Mouse (Mus musculus): Measurements from ENCODE around the gene Efhc1. TPM values are rescaled to one million over a fixed set of nuclear protein-coding genes. Genes with fewer than 3 reads are reported as not detected.
A peak's percentile ranks its signal among the peaks of the same experiment; 100 is the strongest.

Gene Efhc1
- polyA plus RNA-seq, 1 experiment from 2014 or later: 2.0 TPM

DNA sequence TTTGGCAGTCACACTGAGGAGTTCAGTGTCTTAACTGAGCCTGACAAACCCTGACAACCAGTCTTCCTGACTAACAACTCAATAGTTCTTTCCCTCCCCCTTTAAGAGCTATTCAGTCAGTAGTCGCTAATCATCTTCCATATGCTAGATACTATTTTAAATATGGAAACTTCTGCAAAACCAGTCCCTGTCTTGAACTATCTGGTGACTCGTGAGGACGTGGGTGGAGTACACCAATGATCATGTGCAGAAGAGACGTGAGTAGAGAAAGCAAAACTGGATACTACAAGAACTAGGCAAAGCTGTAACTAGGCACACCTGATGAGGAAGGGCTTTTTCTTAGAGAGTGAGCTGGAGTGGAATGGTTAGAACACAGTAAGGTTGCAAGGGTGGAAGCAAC is 25.5 kb upstream of the Efhc1 start:
- Histone ChIP-seq H3K9me3 (replicated peaks; ENCODE audit: low read length) (no peaks in the 10 kb centered on the region), H3K36me3 (ENCODE audit: insufficient read depth, low read length) (no peaks in the 10 kb centered on the region), H3K4me2 (ENCODE audit: low read length) (no peak overlapping the region), H3K27me3 (ENCODE audit: insufficient read depth, low read length) (no peaks in the 10 kb centered on the region), H3K27ac (no peak overlapping the region), H3K9ac (ENCODE audit: low read depth, low read length) (no peak overlapping the region), H3K4me3 (replicated peaks; ENCODE audit: low read depth, low read length) (no peak overlapping the region), H3K4me1 (replicated peaks; ENCODE audit: insufficient read depth, low read length) (no peaks in the 10 kb centered on the region)
- TF ChIP-seq CTCF (IDR thresholded peaks at IDR 0.05; ENCODE audit: low read depth): no peak
- no peak for DNase-seq (ENCODE audit: low spot score)
- 91% methylated on average over 4 of the region's 4 CpGs for WGBS
- ATAC-seq (replicated peaks; ENCODE audit: low FRiP score, low read depth): no peak

DNA sequence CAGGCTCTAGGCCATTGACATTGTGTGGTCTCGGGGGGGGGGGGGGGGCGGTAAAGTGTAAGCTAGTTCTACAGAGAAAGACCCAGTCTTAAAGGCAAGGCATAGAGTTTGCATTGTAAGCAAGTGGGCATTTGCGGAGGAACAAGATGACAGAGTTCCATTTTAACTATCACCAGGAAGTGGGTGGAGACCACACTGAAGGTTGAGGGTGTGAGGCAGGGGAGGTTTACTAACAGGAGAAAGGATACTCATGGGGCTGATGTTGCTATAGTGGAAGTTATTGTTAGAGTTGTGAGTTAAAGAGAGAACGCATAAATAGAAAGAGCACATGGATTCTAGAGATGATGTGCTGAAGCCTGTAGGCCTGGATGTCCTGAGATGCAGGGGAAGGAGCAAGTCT is 25.1 kb upstream of the Efhc1 start:
- H3K27me3 ChIP-seq (ENCODE audit: insufficient read depth, low read length): no peaks in the 10 kb centered on the region
- H3K27ac ChIP-seq: no peak overlapping the region
- TF ChIP-seq CTCF (IDR thresholded peaks at IDR 0.05; ENCODE audit: low read depth): no peak
- H3K36me3 ChIP-seq (ENCODE audit: insufficient read depth, low read length): no peaks in the 10 kb centered on the region
- no peak for DNase-seq (ENCODE audit: low spot score)
- H3K4me2 ChIP-seq (ENCODE audit: low read length): no peak overlapping the region
- ATAC-seq (replicated peaks; ENCODE audit: low FRiP score, low read depth): no peak
- 93% methylated on average over 3 of the region's 4 CpGs for WGBS
- no peak overlapping the region for H3K9ac ChIP-seq (ENCODE audit: low read depth, low read length)
- no peaks in the 10 kb centered on the region for H3K4me1 ChIP-seq (replicated peaks; ENCODE audit: insufficient read depth, low read length)
- H3K4me3 ChIP-seq (replicated peaks; ENCODE audit: low read depth, low read length): no peak overlapping the region
- H3K9me3 ChIP-seq (replicated peaks; ENCODE audit: low read length): no peaks in the 10 kb centered on the region

DNA sequence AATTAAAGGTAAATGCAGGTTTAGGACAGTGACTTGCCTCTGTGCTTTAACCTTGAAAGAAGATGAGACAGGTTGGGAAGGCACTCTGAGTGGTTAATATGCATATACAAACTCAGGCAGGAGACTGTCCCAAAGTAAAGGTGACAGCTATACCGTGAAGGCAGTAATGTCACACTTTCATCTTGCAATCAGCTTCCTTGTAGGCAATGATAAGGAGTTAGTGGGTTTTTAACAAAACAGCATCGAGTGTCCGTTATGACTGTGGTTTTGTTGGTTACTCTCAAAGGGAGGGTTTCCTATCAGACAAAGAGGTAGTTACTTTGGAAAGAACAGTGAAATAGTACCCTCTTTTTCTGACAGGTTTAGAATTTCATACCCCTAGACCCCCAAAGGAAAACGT is 22.9 kb upstream of the Efhc1 start:
- WGBS: 29% methylated on average over 4 of the region's 4 CpGs

DNA sequence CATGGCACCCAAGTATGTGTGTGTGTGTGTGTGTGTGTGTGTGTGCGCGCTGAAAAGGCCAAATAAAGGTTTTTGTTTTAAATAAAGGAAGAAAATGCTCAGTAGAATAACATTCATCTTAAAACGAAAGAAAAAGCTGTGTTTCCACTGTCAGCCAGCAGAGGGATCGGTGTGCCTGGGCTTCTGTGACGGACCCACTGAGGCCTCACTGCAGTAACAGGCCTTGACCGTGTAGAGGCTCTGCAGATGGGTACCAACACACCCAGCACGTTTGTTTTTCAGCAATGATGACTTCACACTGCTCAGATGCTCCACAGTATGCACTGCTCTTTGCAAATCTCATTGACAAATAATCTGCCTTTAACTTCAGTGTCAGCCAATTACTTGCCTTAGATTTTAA is 18.0 kb upstream of the Efhc1 start:
- no peaks in the 10 kb centered on the region for H3K27me3 ChIP-seq (ENCODE audit: insufficient read depth, low read length)
- WGBS: 20% methylated on average over 7 of the region's 7 CpGs
- no peak overlapping the region for H3K9ac ChIP-seq (ENCODE audit: low read depth, low read length)
- H3K4me3 ChIP-seq (replicated peaks; ENCODE audit: low read depth, low read length): no peak overlapping the region
- TF ChIP-seq CTCF (IDR thresholded peaks at IDR 0.05; ENCODE audit: low read depth): peak; percentile 84
- H3K9me3 ChIP-seq (replicated peaks; ENCODE audit: low read length): no peaks in the 10 kb centered on the region
- DNase-seq (ENCODE audit: low spot score) (peak; percentile 81), ATAC-seq (replicated peaks; ENCODE audit: low FRiP score, low read depth) (peak; percentile 84; the same call in 1 of the 2 replicates)
- no peaks in the 10 kb centered on the region for H3K4me1 ChIP-seq (replicated peaks; ENCODE audit: insufficient read depth, low read length)
- H3K4me2 ChIP-seq (ENCODE audit: low read length): no peak overlapping the region
- H3K27ac ChIP-seq: no peak overlapping the region
- H3K36me3 ChIP-seq (ENCODE audit: insufficient read depth, low read length): no peaks in the 10 kb centered on the region

More for the DNA sequence above, 22.9 kb upstream of the Efhc1 start:
- H3K4me2 ChIP-seq (ENCODE audit: low read length): no peak overlapping the region
- no peak overlapping the region for H3K9ac ChIP-seq (ENCODE audit: low read depth, low read length)
- TF ChIP-seq CTCF (IDR thresholded peaks at IDR 0.05; ENCODE audit: low read depth): no peak
- no peak overlapping the region for H3K4me3 ChIP-seq (replicated peaks; ENCODE audit: low read depth, low read length)
- no peaks in the 10 kb centered on the region for H3K27me3 ChIP-seq (ENCODE audit: insufficient read depth, low read length)
- no peaks in the 10 kb centered on the region for H3K4me1 ChIP-seq (replicated peaks; ENCODE audit: insufficient read depth, low read length)
- H3K9me3 ChIP-seq (replicated peaks; ENCODE audit: low read length): no peaks in the 10 kb centered on the region
- H3K27ac ChIP-seq: no peak overlapping the region
- no peak for ATAC-seq (replicated peaks; ENCODE audit: low FRiP score, low read depth)
- DNase-seq (ENCODE audit: low spot score): no peak
- no peaks in the 10 kb centered on the region for H3K36me3 ChIP-seq (ENCODE audit: insufficient read depth, low read length)

DNA sequence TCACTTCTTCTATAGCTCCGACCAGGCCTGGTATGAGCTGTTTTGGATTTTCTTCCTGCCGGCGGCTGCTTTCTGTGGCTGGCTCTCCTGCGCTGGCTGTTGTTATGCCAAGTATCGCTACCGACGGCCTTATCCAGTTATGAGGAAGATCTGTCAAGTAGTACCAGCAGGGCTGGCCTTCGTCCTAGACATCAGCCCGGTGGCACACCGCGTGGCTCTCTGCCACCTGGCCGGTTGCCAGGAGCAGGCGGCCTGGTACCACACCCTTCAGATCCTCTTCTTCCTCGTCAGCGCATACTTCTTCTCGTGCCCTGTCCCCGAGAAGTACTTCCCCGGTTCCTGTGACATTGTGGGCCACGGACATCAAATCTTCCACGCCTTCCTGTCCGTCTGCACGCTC is 16.3 kb upstream of the Efhc1 start:
- no peak for ATAC-seq (replicated peaks; ENCODE audit: low FRiP score, low read depth)
- TF ChIP-seq CTCF (IDR thresholded peaks at IDR 0.05; ENCODE audit: low read depth): no peak

DNA sequence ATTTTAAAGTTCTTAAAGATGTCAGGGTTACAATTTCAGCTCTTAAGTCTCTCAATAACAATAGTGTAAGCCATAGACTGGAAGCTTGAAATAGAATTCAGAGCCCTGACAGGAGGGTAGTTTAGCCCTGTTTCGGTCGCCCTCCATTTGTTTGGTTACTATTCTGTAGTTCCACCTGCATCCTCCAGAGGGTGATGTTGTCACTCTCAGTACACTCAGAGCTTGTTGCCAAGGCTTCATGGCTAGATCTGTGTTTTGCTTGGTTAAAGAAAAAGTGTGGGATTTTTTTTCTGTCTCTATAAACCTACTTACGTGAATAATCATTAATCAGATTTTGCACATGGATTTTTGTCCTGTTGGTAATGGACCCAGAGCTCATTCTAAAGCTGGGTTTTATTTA is 12.4 kb upstream of the Efhc1 start:
- WGBS: 27% methylated on average over 3 of the region's 3 CpGs
- peak; percentile 87 for DNase-seq (ENCODE audit: low spot score)
- H3K4me3 ChIP-seq (replicated peaks; ENCODE audit: low read depth, low read length): no peak overlapping the region
- H3K9me3 ChIP-seq (replicated peaks; ENCODE audit: low read length): no peaks in the 10 kb centered on the region
- H3K9ac ChIP-seq (ENCODE audit: low read depth, low read length): no peak overlapping the region
- no peaks in the 10 kb centered on the region for H3K36me3 ChIP-seq (ENCODE audit: insufficient read depth, low read length)
- no peaks in the 10 kb centered on the region for H3K27me3 ChIP-seq (ENCODE audit: insufficient read depth, low read length)
- no peak for ATAC-seq (replicated peaks; ENCODE audit: low FRiP score, low read depth)
- TF ChIP-seq CTCF (IDR thresholded peaks at IDR 0.05; ENCODE audit: low read depth): peak; percentile 94
- H3K27ac ChIP-seq: no peak overlapping the region
- no peak overlapping the region for H3K4me2 ChIP-seq (ENCODE audit: low read length)
- no peaks in the 10 kb centered on the region for H3K4me1 ChIP-seq (replicated peaks; ENCODE audit: insufficient read depth, low read length)

More for the DNA sequence above, 16.3 kb upstream of the Efhc1 start:
- no peak overlapping the region for H3K9ac ChIP-seq (ENCODE audit: low read depth, low read length)
- H3K4me3 ChIP-seq (replicated peaks; ENCODE audit: low read depth, low read length): no peak overlapping the region
- no peak overlapping the region for H3K27ac ChIP-seq
- no peaks in the 10 kb centered on the region for H3K4me1 ChIP-seq (replicated peaks; ENCODE audit: insufficient read depth, low read length)
- WGBS: 92% methylated on average over 22 of the region's 22 CpGs
- no peak overlapping the region for H3K4me2 ChIP-seq (ENCODE audit: low read length)
- no peak for DNase-seq (ENCODE audit: low spot score)
- H3K36me3 ChIP-seq (ENCODE audit: insufficient read depth, low read length): no peaks in the 10 kb centered on the region
- H3K27me3 ChIP-seq (ENCODE audit: insufficient read depth, low read length): no peaks in the 10 kb centered on the region
- no peaks in the 10 kb centered on the region for H3K9me3 ChIP-seq (replicated peaks; ENCODE audit: low read length)

DNA sequence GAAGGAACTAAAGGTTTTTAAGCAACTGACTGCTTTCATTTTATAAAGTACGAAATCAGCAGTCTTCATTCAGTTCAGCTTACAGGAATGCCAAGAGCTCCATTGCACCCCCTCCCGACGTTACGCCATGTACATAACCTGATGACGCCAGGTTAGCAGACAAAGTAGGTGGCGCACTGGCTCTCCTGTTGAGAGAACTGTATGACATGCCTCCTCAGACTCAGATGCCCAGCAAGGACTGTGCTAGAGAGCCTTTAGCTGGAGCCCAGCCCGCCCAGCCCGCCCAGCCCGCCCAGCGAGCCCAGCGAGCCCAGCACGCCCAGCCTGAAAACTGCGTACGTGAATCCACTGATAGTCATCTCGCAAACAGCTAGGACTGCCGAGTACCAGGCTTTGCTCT is 11.3 kb upstream of the Efhc1 start:
- no peaks in the 10 kb centered on the region for H3K36me3 ChIP-seq (ENCODE audit: insufficient read depth, low read length)
- no peak overlapping the region for H3K4me2 ChIP-seq (ENCODE audit: low read length)
- no peaks in the 10 kb centered on the region for H3K4me1 ChIP-seq (replicated peaks; ENCODE audit: insufficient read depth, low read length)
- H3K27me3 ChIP-seq (ENCODE audit: insufficient read depth, low read length): no peaks in the 10 kb centered on the region
- H3K9me3 ChIP-seq (replicated peaks; ENCODE audit: low read length): no peaks in the 10 kb centered on the region
- H3K4me3 ChIP-seq (replicated peaks; ENCODE audit: low read depth, low read length): no peak overlapping the region
- DNase-seq (ENCODE audit: low spot score) (no peak), ATAC-seq (replicated peaks; ENCODE audit: low FRiP score, low read depth) (no peak; the same call in 1 of the 2 replicates)
- WGBS: 64% methylated on average over 16 of the region's 16 CpGs
- H3K27ac ChIP-seq: no peak overlapping the region
- TF ChIP-seq CTCF (IDR thresholded peaks at IDR 0.05; ENCODE audit: low read depth): peak; percentile 36; the same call in 1 of the 2 replicates
- H3K9ac ChIP-seq (ENCODE audit: low read depth, low read length): no peak overlapping the region
